Mouse (Mus musculus) heart, adult 10 weeks (tissue): Measurements from ENCODE around the gene Gpr132. TPM values are rescaled to one million over a fixed set of nuclear protein-coding genes. Genes with fewer than 3 reads are reported as not detected.

ENCODE experiments used
- polyA plus RNA-seq: library from polyadenylated mRNA; stranded (reverse); fragments of 350-450 nt; fragmentation: Illumina TruSeq; extraction: RNeasy Lipid Tissue Mini Kit (QIAGEN cat#74804); gene quantifications from one replicate; pipeline ENCODE4 v1.2.3, GENCODE M21; 2014; ENCODE audit warnings: low read depth, low replicate concordance

Gene Gpr132
- 0.47 TPM for polyA plus RNA-seq

DNA sequence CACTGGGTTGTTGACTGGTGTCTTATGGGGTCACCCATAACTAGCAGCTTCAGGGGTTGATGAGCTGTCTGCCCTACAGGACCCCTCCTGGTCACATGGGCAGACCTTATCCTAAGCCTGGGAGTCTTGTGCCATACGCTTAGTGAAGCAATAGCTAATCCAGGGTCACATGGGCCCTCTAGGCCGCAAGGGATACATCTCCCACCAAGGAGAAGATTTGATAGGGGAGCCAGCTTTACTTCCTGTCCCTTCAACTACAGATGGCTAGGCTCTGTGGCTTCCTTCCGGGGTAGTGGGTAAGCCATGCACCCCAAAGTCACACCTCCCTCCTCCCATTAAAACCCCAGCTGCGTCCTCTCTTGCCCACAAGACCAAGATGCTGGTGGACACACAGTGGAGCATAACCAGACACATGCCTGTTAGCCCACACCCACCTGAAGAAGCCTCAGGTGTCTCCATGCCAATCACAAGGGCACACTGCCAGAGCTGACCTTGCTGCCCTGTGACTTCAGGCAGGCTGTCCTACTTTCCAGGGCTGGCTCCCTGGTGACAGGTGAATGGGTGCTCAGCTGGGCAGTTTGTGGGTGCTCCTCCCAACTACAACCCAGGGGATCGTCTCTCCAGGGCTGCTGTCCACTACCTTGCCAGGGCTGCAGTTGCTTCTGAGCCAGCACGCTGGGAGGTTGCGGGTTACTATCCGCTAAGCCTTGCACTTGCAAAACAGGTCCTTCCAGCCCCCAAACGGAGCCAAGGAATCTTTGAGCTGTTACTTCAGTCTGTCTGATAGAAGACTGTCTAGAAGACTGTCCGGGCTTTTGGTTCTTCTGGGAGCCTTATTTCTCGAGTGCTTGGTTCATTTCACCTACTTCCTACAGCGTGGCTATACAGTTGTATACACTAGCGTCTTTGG is at the start of gene Gpr132:
Gene Gpr132, minus strand, starts transcription at position 51 of the 910 bp plus-strand sequence.

GRCm38 (mm10) chr12:112829244-112829864 is 38.7 kb downstream of the Gpr132 start, which contains the start of gene Cdca4:
TSS of gene Cdca4 (minus strand) at chr12:112829423.

DNA sequence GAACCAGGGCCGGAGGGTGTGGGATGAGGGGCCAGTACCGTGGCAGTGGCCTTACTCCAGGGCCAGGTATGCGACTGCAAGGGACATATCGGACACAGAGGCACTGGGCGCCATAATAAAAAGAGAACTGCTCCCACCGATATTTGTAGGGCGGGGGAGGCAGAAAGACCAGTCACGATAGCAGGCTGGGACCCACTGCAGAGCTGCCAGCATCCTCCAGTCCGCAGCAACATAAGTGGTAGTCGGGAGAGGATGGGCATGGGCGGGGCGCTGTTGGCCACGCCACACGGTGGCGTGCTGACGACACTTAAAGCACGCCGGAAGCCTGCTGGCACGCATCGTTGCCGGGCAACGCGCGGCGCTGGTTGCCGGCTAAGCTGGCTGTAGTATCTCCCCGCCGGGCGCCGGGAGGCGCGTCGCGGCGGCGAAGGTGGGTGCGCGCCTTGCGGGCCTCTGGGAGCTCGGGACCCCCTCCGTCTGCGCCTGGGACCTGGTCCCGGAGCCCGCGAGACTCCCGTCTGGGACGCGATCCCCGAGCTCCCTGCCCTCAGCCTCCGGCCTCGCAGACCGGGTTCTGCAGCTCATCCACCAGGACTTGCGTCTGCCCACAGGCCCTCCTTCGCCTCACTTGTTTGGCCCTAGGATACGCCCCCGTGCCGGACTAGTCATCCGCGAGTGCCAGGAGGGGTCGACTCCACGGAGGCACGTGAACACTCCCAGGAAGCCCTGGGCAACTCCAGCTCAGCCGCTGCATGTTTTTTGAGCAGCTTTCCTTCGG is 59.3 kb downstream of the Gpr132 start, which contains the start of gene Clba1:
Gene Clba1, plus strand, starts transcription at position 351 of the 778 bp plus-strand sequence.

GRCm38 (mm10) chr12:112801864-112802846 is 65.9 kb downstream of the Gpr132 start, which contains the start of gene Ahnak2:
TSS of gene Ahnak2 (minus strand) at chr12:112802657.

Other genes starting within 250 kb of the Gpr132 start
- 119 TPM for gene Adssl1, start 248.2 kb downstream of the Gpr132 start, polyA plus RNA-seq
- 35.2 TPM for gene Siva1, start 223.5 kb downstream of the Gpr132 start, polyA plus RNA-seq
- gene Akt1, start 193.3 kb downstream of the Gpr132 start, polyA plus RNA-seq: 155 TPM
- gene Zbtb42, start 189.4 kb downstream of the Gpr132 start, polyA plus RNA-seq: 4.8 TPM
- 9.3 TPM for gene Cep170b, start 147.8 kb downstream of the Gpr132 start, polyA plus RNA-seq
- gene Pld4, start 107.6 kb downstream of the Gpr132 start, polyA plus RNA-seq: 8.3 TPM
- 10.2 TPM for gene Ahnak2, start 65.6 kb downstream of the Gpr132 start, polyA plus RNA-seq
- 2.9 TPM for gene Clba1, start 59.3 kb downstream of the Gpr132 start, polyA plus RNA-seq
- 6.0 TPM for gene Cdca4, start 38.8 kb downstream of the Gpr132 start, polyA plus RNA-seq
- gene Jag2, start 61.5 kb upstream of the Gpr132 start, polyA plus RNA-seq: 19.3 TPM
- gene Nudt14, start 73.9 kb upstream of the Gpr132 start, polyA plus RNA-seq: 9.4 TPM
- 21.7 TPM for gene Btbd6, start 108.3 kb upstream of the Gpr132 start, polyA plus RNA-seq
- 27.8 TPM for gene Brf1, start 132.5 kb upstream of the Gpr132 start, polyA plus RNA-seq
- gene Pacs2, start 146.3 kb upstream of the Gpr132 start, polyA plus RNA-seq: 33.8 TPM
- gene Tex22, start 206.3 kb upstream of the Gpr132 start, polyA plus RNA-seq: not detected
- 33.2 TPM for gene Mta1, start 230.1 kb upstream of the Gpr132 start, polyA plus RNA-seq